Mouse (Mus musculus) spleen, postnatal 0 days (tissue): ENCODE results near the gene Slc7a8. TPM values are rescaled to one million over a fixed set of nuclear protein-coding genes. Genes with fewer than 3 reads are reported as not detected.

Experiments
- polyA plus RNA-seq: library from polyadenylated mRNA; unstranded; fragments of >200 nt; fragmentation: Nextera tagmentation; extraction: Ambion mirVana; gene quantifications from 2 replicates; pipeline ENCODE4 v1.2.1, GENCODE M21; 2015

Slc7a8 gene
- 2.0 and 3.4 TPM in 2 replicates for polyA plus RNA-seq

DNA sequence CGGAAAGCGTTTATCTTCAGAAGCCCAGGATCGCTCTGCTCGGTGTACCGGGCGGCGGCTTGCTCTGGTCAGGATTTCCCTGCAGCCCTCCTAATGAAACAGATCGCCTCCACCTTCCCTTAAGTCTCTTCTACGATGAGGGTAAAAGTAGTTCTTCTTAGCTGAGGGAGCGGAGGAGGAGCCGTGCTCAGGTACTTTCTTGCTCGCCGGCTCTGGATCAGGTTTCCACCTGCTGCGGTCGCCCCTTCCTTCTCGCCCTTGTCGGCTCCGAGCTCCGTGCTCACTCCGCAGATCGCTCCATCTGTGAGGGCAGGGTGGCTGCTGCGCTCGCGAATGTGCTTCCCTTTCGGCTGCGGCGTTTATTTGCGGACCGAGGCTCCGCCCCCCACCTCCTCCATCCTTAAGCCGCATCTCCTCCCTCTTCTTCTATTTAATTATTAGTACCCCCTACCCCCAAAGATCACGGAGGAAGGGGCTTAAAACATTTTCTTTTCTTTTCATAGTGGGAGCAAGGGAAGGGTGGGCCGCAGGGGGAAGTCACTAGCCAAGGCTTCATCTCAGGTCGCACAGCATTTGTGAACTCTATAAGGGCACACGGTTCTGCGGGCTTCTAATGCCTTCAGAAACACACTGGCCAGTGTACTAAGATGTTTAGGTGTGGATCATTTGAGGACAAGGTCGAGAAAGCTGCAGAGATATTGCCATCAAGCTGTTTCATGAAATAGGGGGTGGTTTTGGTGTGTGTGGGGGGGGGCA lies at the start of gene Slc7a8:
Gene Slc7a8, minus strand, starts transcription at position 337 of the 756 bp plus-strand sequence.

DNA sequence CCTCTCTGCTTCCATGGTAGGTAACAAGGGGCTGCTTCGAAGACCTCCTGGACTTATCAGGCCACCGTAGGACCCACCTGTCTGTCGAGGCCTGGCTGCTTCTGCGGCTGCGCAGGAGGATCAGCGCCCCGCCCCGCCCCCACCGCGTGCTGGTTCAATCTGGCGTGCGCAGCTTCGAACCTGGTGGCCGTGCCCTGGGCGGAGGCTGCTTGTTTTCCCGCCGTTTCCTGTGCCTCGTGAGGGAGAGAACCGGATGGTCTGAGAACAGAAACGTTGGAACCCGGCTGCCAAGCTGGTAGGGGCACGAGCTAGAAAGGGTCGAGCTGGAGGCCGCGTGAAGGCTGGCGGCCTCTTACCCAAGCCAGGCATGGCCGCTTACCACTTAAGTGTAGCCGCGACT lies 32.2 kb upstream of the Slc7a8 start, which contains the start of gene Rnf212b:
Gene Rnf212b, plus strand, starts transcription at position 151 of the 400 bp plus-strand sequence.

DNA sequence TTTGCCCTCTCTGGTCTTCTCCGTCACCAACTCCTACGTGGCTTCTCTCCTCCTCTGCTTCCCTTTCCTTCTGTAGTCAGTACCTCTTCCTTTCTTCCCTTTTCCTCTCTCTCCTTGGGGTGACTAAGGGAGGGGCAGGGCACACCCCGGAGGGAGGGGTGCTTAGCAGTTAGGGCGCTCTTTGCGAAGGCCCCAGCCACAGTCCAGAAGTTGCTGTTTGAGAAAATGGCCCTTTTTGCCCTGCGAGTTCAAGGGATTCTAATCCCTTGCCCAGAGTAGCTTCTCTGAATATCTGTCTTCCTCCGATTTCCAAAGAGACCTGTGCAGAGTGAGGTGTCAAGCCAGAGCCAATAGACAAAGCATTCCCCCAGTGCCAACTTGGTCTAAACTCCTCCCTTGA lies 69.7 kb downstream of the Slc7a8 start, which contains the start of gene Cebpe:
Gene Cebpe, minus strand, starts transcription at position 101 of the 400 bp plus-strand sequence.

DNA sequence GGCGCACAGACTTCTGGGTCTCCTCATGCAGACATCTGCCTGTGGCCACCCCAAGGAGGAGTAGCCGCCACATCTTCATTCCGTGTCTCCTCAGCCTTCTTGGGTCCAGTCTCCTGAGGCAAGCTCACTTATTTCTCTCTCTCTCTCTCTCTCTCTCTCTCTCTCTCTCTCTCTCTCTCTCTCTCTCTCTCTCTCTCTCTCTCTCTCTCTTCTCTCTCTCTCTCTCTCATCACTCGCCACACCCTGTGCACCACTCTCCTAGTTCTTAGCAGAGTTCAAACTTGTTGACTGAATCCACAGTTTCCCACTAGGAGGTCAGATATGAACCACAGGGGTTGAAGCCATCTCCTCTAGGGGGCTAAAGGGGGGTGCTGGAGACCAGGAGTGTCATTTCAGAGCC lies 83.0 kb downstream of the Slc7a8 start, which contains the start of gene Gm29776:
Gene Gm29776, minus strand, starts transcription at position 101 of the 400 bp plus-strand sequence.

DNA sequence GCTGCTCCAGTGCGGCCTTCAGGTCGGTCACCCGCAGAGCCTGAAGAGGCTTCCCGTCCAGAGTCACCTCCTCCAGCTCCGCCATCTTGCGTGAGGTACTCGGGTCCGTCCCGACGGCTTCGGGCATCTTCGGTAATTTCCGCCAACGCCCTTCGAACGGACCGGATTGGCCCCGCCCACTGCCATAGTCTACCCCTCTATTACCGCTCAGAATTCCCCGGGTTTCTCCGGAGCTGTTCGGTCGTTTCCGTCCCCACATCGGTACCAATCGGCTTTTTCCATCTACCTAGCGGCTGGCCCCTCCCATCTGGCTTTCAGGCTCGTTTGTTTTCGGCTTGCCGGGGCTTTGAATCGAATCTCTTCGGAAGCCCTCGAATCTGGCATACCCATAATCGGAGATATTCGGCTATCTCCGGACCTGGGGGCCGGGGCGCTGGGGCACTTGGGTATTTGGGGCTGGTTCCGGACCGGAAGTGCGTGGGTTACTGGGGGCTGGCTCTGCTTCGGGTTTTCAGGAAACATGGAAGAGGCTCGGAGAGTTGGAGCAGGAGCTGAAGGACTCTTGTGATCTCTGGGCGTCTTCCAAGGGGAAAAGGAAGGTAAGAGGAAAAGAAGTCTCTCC lies 95.1 kb downstream of the Slc7a8 start, which contains the start of gene Acin1:
Gene Acin1, minus strand, starts transcription at position 410 of the 622 bp plus-strand sequence.

DNA sequence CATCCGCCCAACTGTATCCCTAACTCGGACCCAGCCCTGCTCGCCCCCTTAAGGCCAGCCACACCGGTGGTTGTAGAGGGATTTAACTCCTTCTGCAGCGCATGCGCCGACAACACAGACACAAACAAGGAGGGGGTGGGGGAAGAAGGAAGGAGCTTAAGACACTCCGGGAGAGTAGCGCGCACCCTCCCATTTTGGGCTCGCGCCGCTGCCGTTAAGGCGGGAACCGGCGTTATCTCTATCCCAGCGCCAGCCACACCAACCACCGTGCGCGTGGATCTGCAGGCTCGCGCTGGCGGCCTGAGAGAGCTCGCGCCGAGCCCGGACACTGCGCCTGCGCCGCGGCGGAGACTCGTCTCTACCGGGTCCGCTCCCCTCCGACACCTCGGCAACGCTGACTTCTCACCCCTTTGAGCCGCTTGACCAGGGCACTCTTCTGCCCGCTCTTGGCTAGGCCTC lies 95.7 kb downstream of the Slc7a8 start, which contains the start of gene 1700123O20Rik:
Gene 1700123O20Rik, plus strand, starts transcription at position 154 of the 459 bp plus-strand sequence.

Other genes starting within 250 kb of the Slc7a8 start
- 81.4 and 85.9 TPM in 2 replicates for gene Haus4, start 227.3 kb downstream of the Slc7a8 start, polyA plus RNA-seq
- 4.4 and 5.9 TPM in 2 replicates for gene Ajuba, start 204.4 kb downstream of the Slc7a8 start, polyA plus RNA-seq
- 2.0 and 3.0 TPM in 2 replicates for gene 4931414P19Rik, start 176.0 kb downstream of the Slc7a8 start, polyA plus RNA-seq
- gene Psmb5, start 163.9 kb downstream of the Slc7a8 start, polyA plus RNA-seq, result 209 and 218 TPM in 2 replicates
- not detected in 2 replicates for gene Psmb11, start 160.5 kb downstream of the Slc7a8 start, polyA plus RNA-seq
- not detected in 2 replicates for gene Gm17606, start 141.0 kb downstream of the Slc7a8 start, polyA plus RNA-seq
- 0.53 and 0.63 TPM in 2 replicates for gene Cdh24, start 140.6 kb downstream of the Slc7a8 start, polyA plus RNA-seq
- gene 1700123O20Rik, start 95.7 kb downstream of the Slc7a8 start, polyA plus RNA-seq, result 46.7 and 53.4 TPM in 2 replicates
- 81.1 and 96.0 TPM in 2 replicates for gene Acin1, start 95.0 kb downstream of the Slc7a8 start, polyA plus RNA-seq
- 0.16 and 0.28 TPM in 2 replicates for gene Gm29776, start 83.1 kb downstream of the Slc7a8 start, polyA plus RNA-seq
- gene Cebpe, start 69.8 kb downstream of the Slc7a8 start, polyA plus RNA-seq, result 18.5 and 28.5 TPM in 2 replicates
- not detected in 2 replicates for gene Rnf212b, start 32.2 kb upstream of the Slc7a8 start, polyA plus RNA-seq
- 2.9 and 3.5 TPM in 2 replicates for gene Homez, start 89.0 kb upstream of the Slc7a8 start, polyA plus RNA-seq
- 0.94 and 1.9 TPM in 2 replicates for gene Ppp1r3e, start 95.6 kb upstream of the Slc7a8 start, polyA plus RNA-seq
- gene Bcl2l2, start 101.4 kb upstream of the Slc7a8 start, polyA plus RNA-seq, result 2.2 and 2.8 TPM in 2 replicates
- 0.29 and 0.44 TPM in 2 replicates for gene Gm20521, start 101.5 kb upstream of the Slc7a8 start, polyA plus RNA-seq
- gene Pabpn1, start 110.6 kb upstream of the Slc7a8 start, polyA plus RNA-seq, result 85.3 and 86.5 TPM in 2 replicates
- gene Slc22a17, start 131.2 kb upstream of the Slc7a8 start, polyA plus RNA-seq, result 5.2 and 7.2 TPM in 2 replicates
- 3.3 and 6.1 TPM in 2 replicates for gene Efs, start 144.2 kb upstream of the Slc7a8 start, polyA plus RNA-seq
- gene Il25, start 150.7 kb upstream of the Slc7a8 start, polyA plus RNA-seq, result not detected in 2 replicates
- 0.12 TPM in 1 of 2 replicates, not detected in the other for gene Cmtm5, start 154.3 kb upstream of the Slc7a8 start, polyA plus RNA-seq
- gene Myh6, start 185.0 kb upstream of the Slc7a8 start, polyA plus RNA-seq, result 0.05 and 0.45 TPM in 2 replicates
- gene Gm17428, start 195.0 kb upstream of the Slc7a8 start, polyA plus RNA-seq, result not detected in 2 replicates
- 0.13 and 0.24 TPM in 2 replicates for gene Myh7, start 212.7 kb upstream of the Slc7a8 start, polyA plus RNA-seq
- 56.7 and 57.3 TPM in 2 replicates for gene Ngdn, start 233.5 kb upstream of the Slc7a8 start, polyA plus RNA-seq